Mouse (Mus musculus) MEL-GATA-1-ER (cell line): Measurements from ENCODE around the gene Trim40.

Source experiments
- DNase-seq: peaks from one replicate; pipeline ENCODE4 v3.0.0-alpha.2; 2012; ENCODE audit warnings: low read depth; ENCODE audit errors: extremely low read depth

The Trim40 gene

DNA sequence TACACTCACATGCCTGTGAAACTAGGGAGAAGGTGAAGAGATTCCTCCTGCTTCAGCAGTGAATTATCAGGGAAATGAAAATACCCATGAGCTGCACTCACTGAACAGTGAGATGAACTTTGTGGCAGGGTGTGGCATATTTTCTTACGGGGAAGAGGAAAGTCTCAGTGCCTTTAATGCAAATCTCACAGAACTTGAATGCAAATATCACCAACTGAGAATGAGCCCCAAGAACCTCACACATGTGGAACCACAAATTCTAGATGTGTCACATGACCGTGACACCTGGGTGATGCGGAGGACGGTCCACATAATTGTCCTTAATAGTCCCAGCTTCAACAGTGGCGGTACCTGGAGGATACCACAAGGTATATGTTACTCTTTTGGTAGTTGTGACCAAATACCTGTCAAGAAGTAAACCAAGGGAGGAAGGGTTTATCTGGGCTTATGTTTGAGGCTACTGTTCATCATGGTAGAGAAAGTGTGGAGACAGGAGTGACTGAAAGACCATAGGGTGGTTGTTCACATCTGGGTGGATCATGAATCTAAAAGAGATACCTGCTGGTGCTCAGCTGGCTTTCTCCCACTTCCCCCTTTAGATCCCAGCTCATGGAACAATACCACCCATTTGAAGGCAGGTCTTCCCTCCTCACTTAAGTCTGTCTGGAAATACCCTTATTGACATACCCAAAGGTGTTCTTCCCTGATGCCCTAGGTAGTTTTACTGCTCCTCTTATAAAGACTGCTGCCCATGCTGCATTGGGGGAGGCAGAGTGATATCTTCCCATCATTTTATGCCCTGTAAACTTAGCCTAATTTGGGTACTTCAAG is at the start of gene Trim40:
Gene Trim40 (minus strand): TSS at position 51 of the 831 bp plus-strand sequence.
- DNase-seq: no peak

DNA sequence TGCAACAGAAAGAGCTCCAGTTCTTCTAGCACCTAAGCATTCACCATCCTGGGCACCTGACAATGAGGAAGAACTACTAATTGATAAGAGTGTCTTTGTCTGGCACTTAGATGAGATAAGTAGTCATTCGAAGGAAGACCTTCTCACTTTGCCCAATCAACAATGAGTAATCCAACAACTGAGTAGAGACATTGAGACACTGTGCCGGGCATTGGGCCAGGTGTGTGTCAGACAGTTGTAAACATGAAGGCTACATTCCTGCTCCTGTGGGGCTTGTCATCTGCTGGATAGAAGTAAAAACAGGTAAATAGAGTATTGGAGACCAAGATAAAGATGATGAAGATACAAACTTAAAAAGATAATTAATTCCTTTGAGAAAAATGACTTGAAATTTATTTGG is 48.1 kb upstream of the Trim40 start:
- no peak for DNase-seq

GRCm38 (mm10) chr17:36931806-36932205 is 41.9 kb upstream of the Trim40 start:
- DNase-seq: no peak

DNA sequence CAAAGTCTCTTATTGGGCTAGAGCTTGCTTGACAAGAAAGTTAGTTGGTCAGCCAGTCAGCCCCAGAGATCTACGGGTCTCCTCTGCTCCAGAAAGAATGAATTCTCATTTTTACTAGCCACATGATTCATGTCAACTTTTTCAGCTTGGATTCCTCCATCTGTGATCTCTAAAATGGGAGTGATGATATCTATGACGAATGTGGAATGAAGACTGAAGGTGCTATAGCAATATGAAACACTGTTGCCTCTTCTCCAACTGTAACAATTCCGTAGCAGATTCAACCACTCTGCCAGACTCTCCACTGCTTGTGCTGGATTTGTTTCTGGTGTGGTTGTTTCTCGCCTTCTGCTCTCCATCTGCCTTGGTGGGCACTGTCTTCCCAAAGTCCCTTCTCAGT is 41.2 kb upstream of the Trim40 start:
- DNase-seq: no peak

GRCm38 (mm10) chr17:36930233-36930632 is 40.3 kb upstream of the Trim40 start:
- DNase-seq: no peak

- DNase-seq: no peak
Observed at GRCm38 (mm10) chr17:36929236-36929932, 39.5 kb upstream of the Trim40 start.

DNA sequence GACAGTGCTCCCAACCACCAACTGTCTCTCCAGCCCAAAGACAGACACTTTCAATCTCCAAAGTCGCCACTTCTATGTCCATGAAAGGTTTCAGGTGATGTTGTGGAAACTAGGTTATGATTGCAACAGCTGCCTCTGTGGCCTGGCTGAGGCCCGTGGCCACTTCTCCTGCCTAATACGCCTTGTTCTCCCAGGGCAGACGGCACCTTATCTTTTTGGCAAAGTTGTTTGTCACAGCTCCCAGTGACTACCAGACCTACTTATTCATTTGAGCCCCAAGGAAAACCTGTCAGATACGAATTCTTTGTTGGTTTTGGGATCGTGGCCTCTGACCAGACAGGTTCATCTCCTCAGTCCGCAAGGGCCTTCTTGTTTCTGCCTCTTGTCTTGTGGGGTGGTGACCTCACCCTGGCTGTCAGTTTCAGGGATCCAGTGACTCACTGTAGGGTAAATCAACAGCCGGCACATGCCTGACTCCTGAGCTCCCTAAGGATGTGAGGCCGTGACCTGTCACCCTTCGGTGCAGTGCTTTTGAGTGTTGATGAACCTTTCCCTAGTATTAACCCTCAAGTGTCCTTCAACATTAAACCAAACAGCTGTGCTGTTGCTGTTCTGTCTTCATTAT is 37.7 kb upstream of the Trim40 start:
- no peak for DNase-seq

- DNase-seq: no peak
Observed at GRCm38 (mm10) chr17:36923491-36923890, 33.6 kb upstream of the Trim40 start.

DNA sequence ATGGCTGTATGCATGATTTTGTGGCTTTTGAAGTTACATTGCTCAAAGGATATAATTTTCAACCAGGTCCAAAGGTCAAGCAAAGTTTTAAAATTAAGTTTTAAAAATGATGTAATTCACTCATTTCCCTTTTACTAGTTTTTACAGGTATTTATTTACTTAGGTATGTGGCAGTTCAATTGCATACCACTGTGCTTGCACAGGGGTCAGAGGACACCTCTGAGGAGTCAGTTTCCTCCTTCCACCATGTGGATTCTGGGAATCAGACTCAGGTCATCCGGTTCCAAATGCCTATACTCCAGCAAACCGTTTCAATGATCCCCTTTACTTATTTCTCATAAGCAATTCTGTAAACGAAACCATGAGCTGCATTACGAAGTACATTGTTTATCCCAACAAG is 32.8 kb upstream of the Trim40 start:
- no peak for DNase-seq

GRCm38 (mm10) chr17:36920239-36920638 is 30.3 kb upstream of the Trim40 start:
- no peak for DNase-seq

DNA sequence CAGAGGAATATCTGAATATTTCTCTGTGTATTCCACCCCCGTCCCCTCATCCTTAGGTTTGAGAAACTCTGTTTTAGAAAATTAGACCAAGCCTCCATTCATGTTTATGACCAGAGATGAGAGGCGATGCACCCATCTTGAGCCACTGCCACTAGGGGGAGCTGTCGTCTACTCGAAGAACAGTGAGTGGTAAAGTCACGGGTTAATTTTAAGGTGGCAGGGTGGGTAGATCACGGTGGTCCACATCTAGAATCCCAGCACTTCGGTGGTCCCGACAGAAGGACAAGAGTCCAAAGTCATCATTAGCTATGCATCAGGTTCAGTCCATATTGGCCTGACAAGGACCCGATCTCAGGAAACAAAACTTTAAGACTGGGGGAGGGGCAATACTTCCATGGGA is 25.2 kb upstream of the Trim40 start:
- no peak for DNase-seq

DNA sequence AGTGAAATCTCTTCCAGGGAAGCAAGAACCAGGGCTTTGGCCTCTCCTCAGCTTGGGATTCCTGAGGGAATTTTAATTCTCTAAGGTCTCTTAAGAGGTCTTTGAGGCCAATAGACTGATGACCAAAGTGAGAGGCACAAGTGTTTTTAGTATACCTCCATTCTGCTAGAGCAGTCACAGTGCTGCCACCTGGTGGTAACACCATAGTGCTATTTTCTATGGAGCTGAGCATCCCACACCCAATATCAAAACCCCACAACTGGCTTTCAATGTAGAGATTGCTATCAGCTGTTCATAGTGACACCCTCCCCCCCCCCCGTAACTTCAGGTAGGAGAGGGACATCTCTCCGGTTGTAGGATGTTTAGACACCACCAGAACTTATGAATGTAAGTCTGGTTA is 24.2 kb upstream of the Trim40 start:
- peak; percentile 51 for DNase-seq

DNA sequence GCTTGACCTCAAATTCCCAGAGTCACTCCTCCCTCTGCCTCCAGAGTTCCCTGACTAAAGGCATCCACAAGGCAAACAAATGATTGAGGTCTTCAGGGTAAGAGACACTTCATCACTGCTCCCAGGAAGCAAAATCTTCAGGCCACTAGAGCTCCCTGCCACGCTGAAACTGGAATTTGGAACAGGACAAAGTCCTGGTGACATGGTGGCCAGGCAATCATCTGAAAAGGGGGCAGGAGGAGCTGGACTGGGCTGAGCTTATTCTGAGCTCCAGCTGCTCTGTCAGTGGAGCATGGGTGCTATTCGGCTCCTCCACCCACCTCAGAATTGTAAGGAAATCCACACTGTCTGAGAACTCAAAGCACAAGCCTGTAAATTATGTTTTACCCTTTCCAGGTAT is 22.1 kb upstream of the Trim40 start:
- no peak for DNase-seq

DNA sequence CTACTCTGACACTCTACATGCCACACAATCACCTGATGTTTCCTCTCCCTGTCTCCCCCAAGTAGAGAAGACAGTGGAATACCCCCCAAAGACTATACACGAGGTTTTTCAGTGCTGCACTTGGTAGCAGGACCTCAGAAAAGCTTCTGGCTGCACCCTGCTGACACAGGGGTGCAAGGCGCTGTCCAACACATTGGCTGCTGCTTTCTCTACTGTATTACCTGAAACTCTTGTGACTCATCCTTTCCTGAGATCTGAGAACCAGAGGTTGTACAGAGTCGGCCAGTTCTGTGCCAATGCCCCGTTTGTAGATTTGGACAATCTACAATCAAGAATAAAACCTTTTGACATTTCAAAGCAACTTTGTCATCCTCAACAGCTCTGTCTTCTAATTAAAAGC is 19.9 kb upstream of the Trim40 start:
- no peak for DNase-seq

DNA sequence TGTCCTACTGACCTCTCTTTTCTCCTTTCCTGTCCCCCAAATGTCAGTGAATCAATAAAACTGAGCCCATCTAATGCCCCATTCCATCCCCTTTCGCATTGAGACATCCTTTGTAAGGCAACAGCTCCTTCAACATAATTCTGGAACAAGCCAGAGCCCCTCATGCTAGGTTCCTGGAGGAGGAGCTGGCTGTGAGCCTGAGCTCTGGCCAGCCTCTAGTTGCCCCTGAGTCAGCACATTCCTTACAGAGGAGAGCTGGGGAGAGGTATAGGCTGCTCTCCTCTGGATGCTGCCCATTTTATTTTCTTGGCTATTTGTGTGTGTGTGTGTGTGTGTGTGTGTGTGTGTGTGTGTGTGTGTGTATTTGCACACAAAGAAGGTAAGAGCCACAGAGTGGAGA is 18.3 kb upstream of the Trim40 start:
- no peak for DNase-seq

GRCm38 (mm10) chr17:36903651-36904050 is 13.7 kb upstream of the Trim40 start:
- DNase-seq: no peak

DNA sequence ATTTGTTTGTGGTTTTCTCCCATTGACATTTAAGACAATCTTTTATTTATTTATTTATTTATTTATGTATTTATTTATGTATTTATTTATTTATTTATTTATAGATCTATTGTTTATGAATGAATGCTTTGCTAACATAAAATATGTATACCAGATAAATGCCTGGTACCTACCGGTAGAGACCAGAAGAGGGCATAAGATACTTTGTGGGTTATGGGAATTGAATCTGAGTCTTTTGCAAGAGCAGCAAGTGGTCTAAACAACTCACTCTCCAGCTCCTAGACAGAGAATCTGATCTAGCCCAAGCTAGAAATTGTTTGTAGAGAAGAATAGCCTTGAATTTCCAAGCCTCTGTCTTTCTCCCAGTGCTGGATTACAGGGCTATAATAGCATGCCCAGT is 10.8 kb upstream of the Trim40 start:
- DNase-seq: no peak

DNA sequence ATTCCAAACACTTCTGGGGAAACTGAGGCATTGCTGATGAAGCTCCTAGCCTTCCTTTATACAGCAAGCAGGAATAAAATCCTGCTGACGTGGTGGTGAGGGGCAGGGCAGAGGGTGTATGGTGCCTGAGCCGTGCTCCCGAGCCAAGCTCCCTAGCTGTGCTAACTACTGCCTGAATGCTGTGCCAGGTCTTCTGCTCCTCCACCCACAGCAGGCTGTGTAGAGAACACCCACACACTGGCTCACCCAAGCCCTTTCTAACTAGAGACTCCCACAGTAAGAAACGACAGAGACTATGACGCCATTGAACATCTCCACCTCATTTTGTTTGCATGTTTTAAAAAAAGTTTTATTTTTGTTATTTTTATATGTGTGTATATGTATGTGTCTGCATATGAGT is 10.1 kb upstream of the Trim40 start:
- no peak for DNase-seq

- no peak for DNase-seq
Observed at GRCm38 (mm10) chr17:36899376-36899775, 9.5 kb upstream of the Trim40 start.

DNA sequence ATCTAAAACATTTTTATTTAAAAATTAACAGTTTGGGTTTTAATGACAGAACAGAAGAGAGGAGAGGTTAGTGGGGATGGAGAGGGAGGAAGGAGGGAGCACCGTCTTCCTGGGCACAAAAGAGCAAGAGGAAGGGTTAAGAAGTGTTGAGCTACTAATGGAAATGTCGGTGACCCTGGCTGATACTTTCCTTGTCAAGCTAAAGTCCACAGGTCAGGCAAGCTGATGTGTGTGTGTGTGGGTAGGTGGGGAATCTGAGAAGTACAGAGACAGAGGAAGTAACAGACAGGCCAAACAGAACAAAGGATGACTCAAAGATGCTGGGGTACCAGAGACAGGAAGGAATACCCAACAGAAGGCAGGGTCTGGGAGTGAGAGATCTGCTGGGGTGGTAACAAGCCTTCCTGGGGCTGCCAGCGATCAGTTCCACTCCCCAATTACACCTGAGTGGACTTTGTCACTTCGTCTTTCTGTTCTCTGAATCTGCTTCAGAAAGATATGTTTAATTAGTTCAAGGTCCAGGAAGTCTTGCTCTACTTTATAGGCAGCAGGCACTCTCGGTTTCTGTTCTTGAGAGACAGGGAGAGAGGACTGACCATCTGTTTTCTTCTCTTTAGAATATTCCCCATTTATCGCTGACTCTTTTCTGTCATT is 7.8 kb upstream of the Trim40 start, which contains the start of gene Trim31:
Gene Trim31 (plus strand): TSS at position 567 of the 654 bp plus-strand sequence.
- DNase-seq: no peak

- DNase-seq: no peak
Observed at GRCm38 (mm10) chr17:36897065-36897464, 7.1 kb upstream of the Trim40 start.

DNA sequence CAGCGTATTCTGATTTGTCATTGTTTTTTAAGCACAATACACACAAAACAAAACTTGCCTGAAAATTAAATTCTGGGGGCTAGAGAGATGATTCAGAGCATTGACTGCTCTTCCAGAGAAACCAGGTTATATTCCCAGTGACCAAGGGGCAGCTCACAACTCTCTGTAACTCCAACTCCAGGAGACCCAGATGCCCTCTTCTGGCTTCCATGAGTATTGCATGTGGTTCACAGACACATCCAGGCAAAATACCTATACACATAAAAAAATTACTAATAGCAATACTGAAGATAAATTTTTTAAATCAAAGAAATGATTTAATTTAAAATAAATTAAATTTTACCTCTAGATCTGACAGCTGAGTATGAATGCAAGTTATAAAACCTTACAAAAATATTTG is 6.7 kb upstream of the Trim40 start:
- peak; percentile 13 for DNase-seq
